Mouse (Mus musculus): ENCODE data around the gene Srr.

The Srr gene

DNA sequence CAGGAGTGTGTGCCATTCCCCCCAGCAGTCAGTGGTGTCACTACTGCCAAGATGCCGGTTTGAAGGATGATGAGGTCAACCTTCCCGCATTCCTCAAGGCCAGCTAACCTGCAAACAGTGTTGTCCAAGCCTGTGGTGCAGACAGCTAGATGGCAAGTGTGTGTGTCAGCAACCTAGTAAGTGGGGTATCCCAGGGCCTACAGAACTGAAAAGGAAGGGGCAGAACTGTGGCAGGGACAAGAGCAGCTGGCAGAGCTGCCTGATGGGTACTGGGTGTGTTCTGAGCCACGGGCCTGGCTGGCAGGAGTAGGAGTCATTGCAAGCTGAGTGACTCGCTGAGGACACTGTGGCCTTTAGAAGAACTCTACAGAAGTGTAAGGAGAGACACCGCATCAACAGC, 63.6 kb downstream of the Srr start:
- DNase-seq = no peak

DNA sequence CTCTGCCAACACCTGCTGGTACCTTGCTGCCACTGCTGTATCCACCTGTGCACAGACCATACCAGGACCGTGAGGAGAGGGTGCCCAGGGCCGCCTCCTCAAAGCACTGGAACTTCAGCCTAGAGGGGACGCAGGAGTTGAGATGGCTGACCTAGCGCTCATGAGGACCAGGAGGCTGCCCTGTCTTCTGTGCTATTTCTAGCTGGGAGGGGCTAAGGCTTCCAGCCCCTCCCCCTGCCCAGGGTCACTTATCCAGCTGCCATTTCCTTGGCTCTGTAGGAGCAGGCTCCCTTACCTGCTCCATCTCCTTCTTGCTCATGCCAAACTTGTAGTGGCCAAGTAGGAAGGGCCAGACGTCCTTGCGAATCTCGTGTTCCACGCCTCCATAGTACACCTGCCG, 68.0 kb downstream of the Srr start:
- no peak for DNase-seq
